In the genomic region with DNA sequence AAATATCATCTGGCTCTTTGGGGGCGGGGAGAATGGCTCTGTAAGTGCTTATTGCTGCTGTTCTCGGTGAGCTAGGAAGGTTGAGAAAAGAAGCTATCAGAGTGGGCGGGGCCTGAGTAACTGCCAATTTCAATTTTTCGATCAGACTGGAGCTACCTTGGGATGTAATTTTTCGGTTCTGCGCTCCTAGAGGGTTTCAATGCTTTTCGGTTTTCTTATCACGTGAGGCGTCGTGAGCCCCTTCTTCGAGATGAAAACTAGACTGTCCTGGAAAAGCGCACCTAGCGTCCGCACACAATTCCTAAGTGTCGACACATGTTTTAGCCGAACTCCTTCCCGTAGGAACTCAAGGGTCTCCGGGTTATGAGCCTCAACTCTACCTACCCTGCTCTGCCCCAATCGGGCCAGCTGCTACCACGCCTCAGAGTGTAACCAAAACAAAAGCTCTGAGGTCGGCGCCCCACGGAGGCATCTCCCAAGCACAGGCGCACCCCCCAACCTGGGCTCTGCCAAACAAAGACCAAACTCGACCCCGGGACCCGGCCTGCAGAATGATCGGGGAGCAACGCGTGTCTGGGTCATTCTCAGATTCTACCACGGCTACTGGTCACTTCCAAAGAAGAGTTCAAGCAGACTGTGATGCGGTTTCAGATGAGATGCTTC, we compare ENCODE assay signal across 8 mouse cellular contexts. TPM values are rescaled to one million over a fixed set of nuclear protein-coding genes. Genes with fewer than 3 reads are reported as not detected.
A peak's percentile ranks its signal among the peaks of the same experiment; 100 is the strongest.
DNase-seq lines count a peak whose midpoint lies in the region; ATAC-seq and TF ChIP-seq lines count a peak whose summit lies in the region.

No protein-coding gene starts in this region.

- no peaks in the 10 kb centered on the region; the same call in 1 of the 2 replicates for H3K36me3 ChIP-seq in hindbrain, postnatal 0 days (ENCODE audit: insufficient read depth, low read length)

- ATAC-seq in cerebellum, adult (ENCODE audit: insufficient number of reproducible peaks, low FRiP score, low TSS enrichment): peak; percentile 33
- peak; percentile 46 for ATAC-seq in hindbrain, postnatal 0 days

- H3K27me3 ChIP-seq in hindbrain, postnatal 0 days (ENCODE audit: insufficient read depth, low read length): no peaks in the 10 kb centered on the region

- no peak for DNase-seq in cerebellum, adult 8-10 months
- peak; percentile 49 for DNase-seq in c-Kit-positive CD71-positive TER-119-negative erythroid progenitor cells, embryonic 14.5 days (ENCODE audit: low read depth)
- peak; percentile 33 for DNase-seq in forelimb bud, embryonic 11.5 days (ENCODE audit: low read depth, low spot score)
- peak; percentile 42 for DNase-seq in hindbrain, postnatal 0 days (ENCODE audit: low spot score)
- DNase-seq in left cerebral cortex, postnatal 4 days: peak; percentile 54
- DNase-seq in mesoderm, embryonic 11.5 days (ENCODE audit: low read depth, low spot score): peak; percentile 58
- peak; percentile 48 to 81 for DNase-seq in spleen, postnatal 4 days (ENCODE audit: low spot score in 2 of 2)

- H3K9me3 ChIP-seq in hindbrain, postnatal 0 days (ENCODE audit: low read length): no peaks in the 10 kb centered on the region

- TF ChIP-seq CTCF in hindbrain, postnatal 0 days (IDR thresholded peaks at IDR 0.05; ENCODE audit: low read depth): peak; percentile 31; the same call in 1 of the 2 replicates

- intact Hi-C loops in left cerebral cortex, postnatal 4 days (cut with DNase I): no loop called here

- peak overlapping the region; percentile 78 for H3K4me2 ChIP-seq in hindbrain, postnatal 0 days (ENCODE audit: low read depth, low read length)

- peak overlapping the region; percentile 73 for H3K4me3 ChIP-seq in hindbrain, postnatal 0 days (ENCODE audit: low read length)

- H3K27ac ChIP-seq in hindbrain, postnatal 0 days: peak overlapping the region; percentile 51

- no peaks in the 10 kb centered on the region for H3K4me1 ChIP-seq in hindbrain, postnatal 0 days (ENCODE audit: insufficient read depth, low read length)

- H3K9ac ChIP-seq in hindbrain, postnatal 0 days (replicated peaks; ENCODE audit: low read length): peak overlapping the region; percentile 63

- under 1% methylated on average over 32 of the region's 32 CpGs for WGBS in hindbrain, postnatal 0 days

RNA-seq across cellular contexts. Expression of gene Cep97, which starts 0.8 kb away (rescaled TPM):
- 4.9 and 7.1 TPM in 2 replicates for total RNA-seq in hindbrain, postnatal 0 days (2014; rRNA removed)
- 5.8 and 7.0 TPM in 2 replicates for polyA plus RNA-seq in hindbrain, postnatal 0 days (2015; fragmentation: Nextera tagmentation; extraction: Ambion mirVana)
- 10 to 100 TPM in 1 of 2 experiments, 1 to 10 TPM in 1; 8.9 to 11.2 TPM for total RNA-seq in left cerebral cortex, postnatal 4 days (2021)

RNA-seq across cellular contexts. Expression of gene Rpl24, which starts 32.3 kb away (rescaled TPM):
- total RNA-seq in hindbrain, postnatal 0 days (2014; rRNA removed): 160 and 172 TPM in 2 replicates
- polyA plus RNA-seq in hindbrain, postnatal 0 days (2015; fragmentation: Nextera tagmentation; extraction: Ambion mirVana): 525 and 561 TPM in 2 replicates
- 100 to 1,000 TPM; 527 to 578 TPM for total RNA-seq in left cerebral cortex, postnatal 4 days (2021)

RNA-seq across cellular contexts. Expression of gene Nxpe3, which starts 38.7 kb away (rescaled TPM):
- 1.8 and 2.4 TPM in 2 replicates for total RNA-seq in hindbrain, postnatal 0 days (2014; rRNA removed)
- 0.84 and 1.1 TPM in 2 replicates for polyA plus RNA-seq in hindbrain, postnatal 0 days (2015; fragmentation: Nextera tagmentation; extraction: Ambion mirVana)
- 1 to 10 TPM; 5.6 to 6.2 TPM for total RNA-seq in left cerebral cortex, postnatal 4 days (2021)

RNA-seq across cellular contexts. Expression of gene Zbtb11, which starts 39.9 kb away (rescaled TPM):
- total RNA-seq in hindbrain, postnatal 0 days (2014; rRNA removed): 17.5 and 18.7 TPM in 2 replicates
- 16.4 and 17.7 TPM in 2 replicates for polyA plus RNA-seq in hindbrain, postnatal 0 days (2015; fragmentation: Nextera tagmentation; extraction: Ambion mirVana)
- total RNA-seq in left cerebral cortex, postnatal 4 days (2021): 10 to 100 TPM; 29.1 to 31.8 TPM
